Mouse (Mus musculus): ENCODE measurements at regions not wholly inside any gene's neighbourhood (a gene's known extent, or its start where the extent isn't known, plus 50 kb on each side); places are given as distances from the start of the nearest gene placed in this dataset.

GRCm38 (mm10) chr2:9435155-9435872, 445.7 kb upstream of the 4930412O13Rik start:
- peak; percentile 1 to 3 for DNase-seq (ENCODE audit: low spot score in 2 of 2)

GRCm38 (mm10) chr2:9443103-9443502, 437.9 kb upstream of the 4930412O13Rik start:
- no peak for DNase-seq (ENCODE audit: low spot score in 2 of 2)

- DNase-seq (ENCODE audit: low spot score in 2 of 2) = no peak
Measured at GRCm38 (mm10) chr2:9445826-9446225, 435.2 kb upstream of the 4930412O13Rik start.

GRCm38 (mm10) chr2:9464413-9464812, 416.6 kb upstream of the 4930412O13Rik start:
- DNase-seq (ENCODE audit: low spot score in 2 of 2) = peak; percentile 39 to 42

- no peak for DNase-seq (ENCODE audit: low spot score in 2 of 2)
Measured at GRCm38 (mm10) chr2:9464818-9465217, 416.2 kb upstream of the 4930412O13Rik start.

- no peak for DNase-seq (ENCODE audit: low spot score in 2 of 2)
Measured at GRCm38 (mm10) chr2:9467573-9467972, 413.5 kb upstream of the 4930412O13Rik start.

- DNase-seq (ENCODE audit: low spot score in 2 of 2) = no peak
Measured at GRCm38 (mm10) chr2:9468651-9469050, 412.4 kb upstream of the 4930412O13Rik start.

- no peak for DNase-seq (ENCODE audit: low spot score in 2 of 2)
Measured at GRCm38 (mm10) chr2:9481678-9482345, 399.2 kb upstream of the 4930412O13Rik start.

- no peak for DNase-seq (ENCODE audit: low spot score in 2 of 2)
Measured at GRCm38 (mm10) chr2:9487381-9487914, 393.6 kb upstream of the 4930412O13Rik start.

- no peak for DNase-seq (ENCODE audit: low spot score in 2 of 2)
Measured at GRCm38 (mm10) chr2:9493606-9494145, 387.4 kb upstream of the 4930412O13Rik start.

GRCm38 (mm10) chr2:9520045-9520444, 361.0 kb upstream of the 4930412O13Rik start:
- no peak for DNase-seq (ENCODE audit: low spot score in 2 of 2)

- peak in 1 of 2 experiments; percentile 13 for DNase-seq (ENCODE audit: low spot score in 2 of 2)
Measured at GRCm38 (mm10) chr2:9525910-9526309, 355.1 kb upstream of the 4930412O13Rik start.

- DNase-seq (ENCODE audit: low spot score in 2 of 2) = no peak
Measured at GRCm38 (mm10) chr2:9535141-9535658, 345.9 kb upstream of the 4930412O13Rik start.

GRCm38 (mm10) chr2:9547771-9548590, 333.1 kb upstream of the 4930412O13Rik start:
- DNase-seq (ENCODE audit: low spot score in 2 of 2) = no peak

- DNase-seq (ENCODE audit: low spot score in 2 of 2) = no peak
Measured at GRCm38 (mm10) chr2:9553313-9553712, 327.7 kb upstream of the 4930412O13Rik start.

- DNase-seq (ENCODE audit: low spot score in 2 of 2) = no peak
Measured at GRCm38 (mm10) chr2:9564487-9565043, 316.5 kb upstream of the 4930412O13Rik start.

GRCm38 (mm10) chr2:9569220-9569619, 311.8 kb upstream of the 4930412O13Rik start:
- DNase-seq (ENCODE audit: low spot score in 2 of 2) = no peak

GRCm38 (mm10) chr2:9574196-9574595, 306.9 kb upstream of the 4930412O13Rik start:
- DNase-seq (ENCODE audit: low spot score in 2 of 2) = peak in 1 of 2 experiments; percentile 3

- no peak for DNase-seq (ENCODE audit: low spot score in 2 of 2)
Measured at GRCm38 (mm10) chr2:9574651-9575050, 306.4 kb upstream of the 4930412O13Rik start.

GRCm38 (mm10) chr2:9577868-9578267, 303.2 kb upstream of the 4930412O13Rik start:
- DNase-seq (ENCODE audit: low spot score in 2 of 2) = no peak

GRCm38 (mm10) chr2:9587389-9587788, 293.7 kb upstream of the 4930412O13Rik start:
- no peak for DNase-seq (ENCODE audit: low spot score in 2 of 2)

Data from frontal cortex, postnatal 36 days (tissue).